7 mouse cellular contexts compared by ENCODE assay signal in genomic region chr5:145116316-145116715, GRCm38 (mm10). TPM values are rescaled to one million over a fixed set of nuclear protein-coding genes. Genes with fewer than 3 reads are reported as not detected.
A peak's percentile ranks its signal among the peaks of the same experiment; 100 is the strongest.
DNase-seq lines count a peak whose midpoint lies in the region; ATAC-seq and TF ChIP-seq lines count a peak whose summit lies in the region.

No protein-coding gene starts in this region.

- peak overlapping the region; percentile 77 for H3K9ac ChIP-seq in CH12.LX (ENCODE audit: insufficient read depth, low read depth)
- 0 out of 2 replicates have a peak overlapping the region, but pooled peaks have one; percentile 18 for H3K9ac ChIP-seq in kidney, embryonic 16.5 days (replicated peaks; ENCODE audit: low read length)
- no peak overlapping the region for H3K9ac ChIP-seq in forebrain, postnatal 0 days

- peak; percentile 44 for TF ChIP-seq POLR2A in CH12.LX (IDR thresholded peaks at IDR 0.05; ENCODE audit: low read depth, low read length)

- H3K4me2 ChIP-seq in CH12.LX (ENCODE audit: insufficient read depth, low read depth, poor library complexity, severe bottlenecking): peak overlapping the region; percentile 87
- peak overlapping the region; percentile 36 for H3K4me2 ChIP-seq in kidney, embryonic 16.5 days (replicated peaks; ENCODE audit: low read depth, low read length)
- H3K4me2 ChIP-seq in forebrain, postnatal 0 days (ENCODE audit: low read depth): no peak overlapping the region

- no peak for TF ChIP-seq CTCF in CH12.LX (conservative IDR thresholded peaks at IDR 0.05 in 1 of 2, IDR thresholded peaks at IDR 0.05 in 1 of 2; ENCODE audit: low read depth in 2 of 2, low read length in 2 of 2)
- no peak for TF ChIP-seq CTCF in forebrain, postnatal 0 days (IDR thresholded peaks at IDR 0.05; ENCODE audit: low read depth)

- TF ChIP-seq EP300 in CH12.LX (IDR thresholded peaks at IDR 0.05; ENCODE audit: low read length): 0 out of 2 replicates have a peak, but pooled peaks have one; percentile 43

- TF ChIP-seq RAD21 in CH12.LX (IDR thresholded peaks at IDR 0.05; ENCODE audit: low read depth, low read length): no peak

- H3K4me1 ChIP-seq in CH12.LX (ENCODE audit: control insufficient read depth in 1 of 2, insufficient read depth in 2 of 2): peaks cover 2 to 13% of the 10 kb centered on the region in 2 experiments; a peak in 2 of 4 replicates
- H3K4me1 ChIP-seq in kidney, embryonic 16.5 days (ENCODE audit: insufficient read depth, low read length): peaks cover 39% of the 10 kb centered on the region
- no peaks in the 10 kb centered on the region for H3K4me1 ChIP-seq in forebrain, postnatal 0 days (ENCODE audit: insufficient read depth)

- peak; percentile 80 for DNase-seq in CH12.LX (ENCODE audit: extremely low read depth)
- peak; percentile 79 to 94 for DNase-seq in heart, adult 18-20 months
- DNase-seq in lung, postnatal 36 days: peak; percentile 91
- DNase-seq in thymus, postnatal 14 days: peak; percentile 69
- no peak for DNase-seq in forebrain, postnatal 0 days

- H3K79me2 ChIP-seq in CH12.LX (replicated peaks; ENCODE audit: control insufficient read depth, extremely low read depth, insufficient read depth, poor library complexity, severe bottlenecking): peaks cover 67% of the 10 kb centered on the region

- ATAC-seq in activated CD4-positive, CD25-positive, alpha-beta regulatory T cell, adult 4 months: peak; percentile 79
- peak; percentile 41 for ATAC-seq in kidney, embryonic 16.5 days (ENCODE audit: low FRiP score, low TSS enrichment)
- ATAC-seq in forebrain, postnatal 0 days: no peak

- H3K27ac ChIP-seq in CH12.LX (ENCODE audit: insufficient read depth, low read depth): peak overlapping the region; percentile 77
- peak overlapping the region; percentile 92 for H3K27ac ChIP-seq in kidney, embryonic 16.5 days (ENCODE audit: low read length)
- H3K27ac ChIP-seq in forebrain, postnatal 0 days (ENCODE audit: low read depth, low read length): no peak overlapping the region

- WGBS in kidney, embryonic 16.5 days: 26% methylated on average over 4 of the region's 4 CpGs
- 62% methylated on average over 4 of the region's 4 CpGs for WGBS in forebrain, postnatal 0 days

- peaks cover 12% of the 10 kb centered on the region for H3K9me3 ChIP-seq in CH12.LX (replicated peaks; ENCODE audit: low read length)
- H3K9me3 ChIP-seq in kidney, embryonic 16.5 days (ENCODE audit: low read length): no peaks in the 10 kb centered on the region
- H3K9me3 ChIP-seq in forebrain, postnatal 0 days (ENCODE audit: low read length): no peaks in the 10 kb centered on the region

- in situ Hi-C loops in CH12.LX (cut with MboI; ENCODE audit: low pct_ligation_motif_present, low pct_unique_long_range_greater_than_20kb, low sequenced_read_pairs): no loop called here

- peak overlapping the region; percentile 20 to 97 (median 49) for H3K4me3 ChIP-seq in CH12.LX (replicated peaks in 1 of 3; ENCODE audit: low read depth in 2 of 3, low read length in 2 of 3, poor library complexity in 1 of 3)
- H3K4me3 ChIP-seq in kidney, embryonic 16.5 days (ENCODE audit: low read length): peak overlapping the region; percentile 77; the same call in 1 of the 2 replicates
- H3K4me3 ChIP-seq in forebrain, postnatal 0 days (ENCODE audit: low read depth, low read length): no peak overlapping the region

- peaks cover 25 to 54% of the 10 kb centered on the region in 2 experiments for H3K36me3 ChIP-seq in CH12.LX (replicated peaks in 1 of 2; ENCODE audit: control insufficient read depth in 1 of 2, insufficient read depth in 1 of 2, low read length in 1 of 2)
- H3K36me3 ChIP-seq in kidney, embryonic 16.5 days (ENCODE audit: insufficient read depth, low read length): no peaks in the 10 kb centered on the region
- H3K36me3 ChIP-seq in forebrain, postnatal 0 days (ENCODE audit: insufficient read depth): no peaks in the 10 kb centered on the region

- no peaks in the 10 kb centered on the region for H3K27me3 ChIP-seq in CH12.LX (replicated peaks)
- H3K27me3 ChIP-seq in kidney, embryonic 16.5 days (ENCODE audit: insufficient read depth, low read length): no peaks in the 10 kb centered on the region
- H3K27me3 ChIP-seq in forebrain, postnatal 0 days (ENCODE audit: insufficient read depth, low read length): peaks cover 7% of the 10 kb centered on the region; the same call in 1 of the 2 replicates

- dilution Hi-C loops in CH12.LX (cut with MboI; ENCODE audit: extremely low pct_ligation_motif_present, extremely low pct_unique_long_range_greater_than_20kb, low sequenced_read_pairs): no loop called here

TF ChIP-seq in CH12.LX, 34 proteins besides CTCF, POLR2A, EP300 and RAD21 (continues in another document):
- TF ChIP-seq UBTF (IDR thresholded peaks at IDR 0.05; ENCODE audit: low read depth, low read length) (no peak), ZKSCAN1 (IDR thresholded peaks at IDR 0.05; ENCODE audit: borderline replicate concordance, low read depth, low read length) (no peak), JUN (IDR thresholded peaks at IDR 0.05; ENCODE audit: insufficient read depth, low read depth, low read length) (no peak), ELF1 (IDR thresholded peaks at IDR 0.05; ENCODE audit: low read depth, low read length) (peak; percentile 90), ETS1 (conservative IDR thresholded peaks at IDR 0.05; ENCODE audit: low read depth, low read length) (peak; percentile 33; the same call in 1 of the 2 replicates), JUND (conservative IDR thresholded peaks at IDR 0.05; ENCODE audit: low read depth, low read length) (no peak), NRF1 (IDR thresholded peaks at IDR 0.05; ENCODE audit: low read depth, low read length) (no peak), GABPA (IDR thresholded peaks at IDR 0.05; ENCODE audit: insufficient replicate concordance, low read depth, low read length) (no peak), SMC3 (IDR thresholded peaks at IDR 0.05; ENCODE audit: low read depth, low read length) (no peak), POLR2AphosphoS2 (IDR thresholded peaks at IDR 0.05; ENCODE audit: low read depth, low read length) (no peak), ZNF384 (IDR thresholded peaks at IDR 0.05; ENCODE audit: low read depth, low read length) (peak; percentile 97), HCFC1 (IDR thresholded peaks at IDR 0.05; ENCODE audit: low read depth, low read length) (peak; percentile 57), CHD2 (IDR thresholded peaks at IDR 0.05; ENCODE audit: low read length) (no peak), USF2 (conservative IDR thresholded peaks at IDR 0.05; ENCODE audit: low read depth, low read length) (no peak), USF1 (IDR thresholded peaks at IDR 0.05; ENCODE audit: low read depth, low read length) (no peak)

RNA-seq across cellular contexts. Expression of gene Arpc1b, which starts 2.3 kb away (rescaled TPM):
- total RNA-seq in CH12.LX (2012; rRNA removed) (516 and 548 TPM in 2 replicates), CH12.LX (2014; rRNA removed) (317 and 330 TPM in 2 replicates)
- polyA plus RNA-seq in CH12.LX (2012; ENCODE audit: insufficient read length, low read depth): 441 and 472 TPM in 2 replicates
- polyA plus RNA-seq in activated CD4-positive, CD25-positive, alpha-beta regulatory T cell, adult 4 months (2017; shearing (Covaris generic)): 1,000 to 10,000 TPM in 1 of 2 experiments, 100 to 1,000 TPM in 1; 727 to 1,112 TPM
- 10 to 100 TPM; 65.3 to 67.4 TPM for total RNA-seq in heart, adult 18-20 months (2021)
- 325 and 354 TPM in 2 replicates for polyA plus RNA-seq in kidney, embryonic 16.5 days (2015; fragmentation: Nextera tagmentation; extraction: Ambion mirVana)
- total RNA-seq in forebrain, postnatal 0 days (2014; rRNA removed): 28.6 and 34.2 TPM in 2 replicates
- polyA plus RNA-seq in forebrain, postnatal 0 days (2015; fragmentation: Nextera tagmentation; extraction: Ambion mirVana): 59.9 and 67.1 TPM in 2 replicates

RNA-seq across cellular contexts. Expression of gene Pdap1, which starts 23.7 kb away (rescaled TPM):
- total RNA-seq in CH12.LX (2012; rRNA removed): 86.7 and 102 TPM in 2 replicates
- total RNA-seq in CH12.LX (2014; rRNA removed): 58.9 and 64.5 TPM in 2 replicates
- polyA plus RNA-seq in CH12.LX (2012; ENCODE audit: insufficient read length, low read depth): 267 and 280 TPM in 2 replicates
- 10 to 100 TPM; 32.2 to 41.5 TPM for polyA plus RNA-seq in activated CD4-positive, CD25-positive, alpha-beta regulatory T cell, adult 4 months (2017; shearing (Covaris generic))
- total RNA-seq in heart, adult 18-20 months (2021): 10 to 100 TPM; 39.3 to 40.2 TPM
- 77.0 and 93.6 TPM in 2 replicates for polyA plus RNA-seq in kidney, embryonic 16.5 days (2015; fragmentation: Nextera tagmentation; extraction: Ambion mirVana)
- total RNA-seq in forebrain, postnatal 0 days (2014; rRNA removed): 65.9 and 66.4 TPM in 2 replicates
- 135 and 140 TPM in 2 replicates for polyA plus RNA-seq in forebrain, postnatal 0 days (2015; fragmentation: Nextera tagmentation; extraction: Ambion mirVana)

RNA-seq across cellular contexts. Expression of gene Bud31, which starts 23.8 kb away (rescaled TPM):
- total RNA-seq in CH12.LX (2012; rRNA removed) (155 and 209 TPM in 2 replicates), CH12.LX (2014; rRNA removed) (282 and 342 TPM in 2 replicates)
- polyA plus RNA-seq in CH12.LX (2012; ENCODE audit: insufficient read length, low read depth): 211 and 249 TPM in 2 replicates
- 100 to 1,000 TPM; 107 to 118 TPM for polyA plus RNA-seq in activated CD4-positive, CD25-positive, alpha-beta regulatory T cell, adult 4 months (2017; shearing (Covaris generic))
- total RNA-seq in heart, adult 18-20 months (2021): 10 to 100 TPM; 57.0 to 58.9 TPM
- 186 TPM in 2 replicates for polyA plus RNA-seq in kidney, embryonic 16.5 days (2015; fragmentation: Nextera tagmentation; extraction: Ambion mirVana)
- total RNA-seq in forebrain, postnatal 0 days (2014; rRNA removed): 127 and 138 TPM in 2 replicates
- polyA plus RNA-seq in forebrain, postnatal 0 days (2015; fragmentation: Nextera tagmentation; extraction: Ambion mirVana): 166 and 206 TPM in 2 replicates

RNA-seq across cellular contexts. Expression of gene Kpna7, which starts 32.5 kb away (rescaled TPM):
- total RNA-seq in CH12.LX (2012; rRNA removed): not detected in 2 replicates
- not detected in 2 replicates for total RNA-seq in CH12.LX (2014; rRNA removed)
- polyA plus RNA-seq in CH12.LX (2012; ENCODE audit: insufficient read length, low read depth): 0.26 TPM in 1 of 2 replicates, not detected in the other
- polyA plus RNA-seq in activated CD4-positive, CD25-positive, alpha-beta regulatory T cell, adult 4 months (2017; shearing (Covaris generic)): not detected
- total RNA-seq in heart, adult 18-20 months (2021): not detected
- polyA plus RNA-seq in kidney, embryonic 16.5 days (2015; fragmentation: Nextera tagmentation; extraction: Ambion mirVana): not detected in 2 replicates
- 0.46 TPM in 1 of 2 replicates, not detected in the other for total RNA-seq in forebrain, postnatal 0 days (2014; rRNA removed)
- not detected in 2 replicates for polyA plus RNA-seq in forebrain, postnatal 0 days (2015; fragmentation: Nextera tagmentation; extraction: Ambion mirVana)

RNA-seq across cellular contexts. Expression of gene Arpc1a, which starts 32.7 kb away (rescaled TPM):
- 57.5 and 59.2 TPM in 2 replicates for total RNA-seq in CH12.LX (2012; rRNA removed)
- total RNA-seq in CH12.LX (2014; rRNA removed): 56.5 and 59.5 TPM in 2 replicates
- 68.9 and 83.2 TPM in 2 replicates for polyA plus RNA-seq in CH12.LX (2012; ENCODE audit: insufficient read length, low read depth)
- 10 to 100 TPM; 84.8 to 96.6 TPM for polyA plus RNA-seq in activated CD4-positive, CD25-positive, alpha-beta regulatory T cell, adult 4 months (2017; shearing (Covaris generic))
- 10 to 100 TPM; 61.4 to 63.8 TPM for total RNA-seq in heart, adult 18-20 months (2021)
- polyA plus RNA-seq in kidney, embryonic 16.5 days (2015; fragmentation: Nextera tagmentation; extraction: Ambion mirVana): 142 and 150 TPM in 2 replicates
- total RNA-seq in forebrain, postnatal 0 days (2014; rRNA removed): 146 and 156 TPM in 2 replicates
- 246 and 273 TPM in 2 replicates for polyA plus RNA-seq in forebrain, postnatal 0 days (2015; fragmentation: Nextera tagmentation; extraction: Ambion mirVana)
